Mouse (Mus musculus) forebrain, embryonic 16.5 days (tissue): ENCODE results near the gene 4930404H24Rik. TPM values are rescaled to one million over a fixed set of nuclear protein-coding genes. Genes with fewer than 3 reads are reported as not detected.

Source experiments
- ATAC-seq: fragments of 200-750 bp; cut with Nextera tagmentation; 2 replicates; pipeline ENCODE4 v1.8.0; 2017; ENCODE audit warnings: mild to moderate bottlenecking, moderate library complexity
- H3K27ac ChIP-seq: fragments of 300-500 bp; sonication (generic); 2 replicates; pipeline ENCODE4 v1.5.1; 2014; ENCODE audit warnings: low read length, control low read depth
- H3K27me3 ChIP-seq: fragments of 300-500 bp; sonication (generic); replicated peaks from 2 replicates; pipeline ENCODE4 v1.6.1; 2014; ENCODE audit warnings: low read length; ENCODE audit not compliant: control insufficient read depth, insufficient read depth
- H3K36me3 ChIP-seq: fragments of 300-500 bp; sonication (generic); 2 replicates; pipeline ENCODE4 v1.6.1; 2014; ENCODE audit not compliant: control insufficient read depth, insufficient read depth
- H3K4me1 ChIP-seq: fragments of 300-500 bp; sonication (generic); replicated peaks from 2 replicates; pipeline ENCODE4 v1.6.1; 2014; ENCODE audit warnings: low read length; ENCODE audit not compliant: control insufficient read depth, insufficient read depth
- H3K4me2 ChIP-seq: fragments of 300-500 bp; sonication (generic); 2 replicates; pipeline ENCODE4 v1.6.1; 2014; ENCODE audit warnings: mild to moderate bottlenecking, low read length, control low read depth
- H3K4me3 ChIP-seq: fragments of 300-500 bp; sonication (generic); replicated peaks from 2 replicates; pipeline ENCODE4 v1.5.1; 2014; ENCODE audit warnings: mild to moderate bottlenecking, low read length, control low read depth
- H3K9ac ChIP-seq: fragments of 300-500 bp; sonication (generic); replicated peaks from 2 replicates; pipeline ENCODE4 v1.6.1; 2014; ENCODE audit warnings: low read depth, low read length, control low read depth
- H3K9me3 ChIP-seq: fragments of 300-500 bp; sonication (generic); 2 replicates; pipeline ENCODE4 v1.6.1; 2016; ENCODE audit warnings: low read length; ENCODE audit not compliant: control insufficient read depth
- WGBS: fragments of 180-500 bp; shearing (Covaris S2); extraction: QIAGEN DNeasy Blood & Tissue Kit; methylation state at CpG from one replicate; pipeline ENCODE4 v1.1.7; 2014; 5-methylcytosine and 5-hydroxymethylcytosine counted together
- polyA plus RNA-seq: library from polyadenylated mRNA; unstranded; fragments of >200 nt; fragmentation: Nextera tagmentation; extraction: Ambion mirVana; gene quantifications from 2 replicates; pipeline ENCODE4 v1.2.1, GENCODE M21; 2015

4930404H24Rik gene
- polyA plus RNA-seq: not detected in 2 replicates

- Histone ChIP-seq H3K9me3 (no peaks in the 10 kb centered on the region), H3K9ac (peak within 1 kb of the TSS; percentile 87), H3K36me3 (no peaks in the 10 kb centered on the region), H3K4me2 (peak within 1 kb of the TSS; percentile 92), H3K4me1 (peaks cover 65% of the 10 kb centered on the region), H3K27ac (peak within 1 kb of the TSS; percentile 96), H3K4me3 (peak within 1 kb of the TSS; percentile 60), H3K27me3 (no peaks in the 10 kb centered on the region)
- under 1% methylated on average over 65 of the region's 83 CpGs for WGBS
- peak; percentile 80 for ATAC-seq
Measured at GRCm38 (mm10) chr2:153492573-153493392, at the start of gene 4930404H24Rik. Gene 4930404H24Rik (plus strand): TSS chr2:153492790.

DNA sequence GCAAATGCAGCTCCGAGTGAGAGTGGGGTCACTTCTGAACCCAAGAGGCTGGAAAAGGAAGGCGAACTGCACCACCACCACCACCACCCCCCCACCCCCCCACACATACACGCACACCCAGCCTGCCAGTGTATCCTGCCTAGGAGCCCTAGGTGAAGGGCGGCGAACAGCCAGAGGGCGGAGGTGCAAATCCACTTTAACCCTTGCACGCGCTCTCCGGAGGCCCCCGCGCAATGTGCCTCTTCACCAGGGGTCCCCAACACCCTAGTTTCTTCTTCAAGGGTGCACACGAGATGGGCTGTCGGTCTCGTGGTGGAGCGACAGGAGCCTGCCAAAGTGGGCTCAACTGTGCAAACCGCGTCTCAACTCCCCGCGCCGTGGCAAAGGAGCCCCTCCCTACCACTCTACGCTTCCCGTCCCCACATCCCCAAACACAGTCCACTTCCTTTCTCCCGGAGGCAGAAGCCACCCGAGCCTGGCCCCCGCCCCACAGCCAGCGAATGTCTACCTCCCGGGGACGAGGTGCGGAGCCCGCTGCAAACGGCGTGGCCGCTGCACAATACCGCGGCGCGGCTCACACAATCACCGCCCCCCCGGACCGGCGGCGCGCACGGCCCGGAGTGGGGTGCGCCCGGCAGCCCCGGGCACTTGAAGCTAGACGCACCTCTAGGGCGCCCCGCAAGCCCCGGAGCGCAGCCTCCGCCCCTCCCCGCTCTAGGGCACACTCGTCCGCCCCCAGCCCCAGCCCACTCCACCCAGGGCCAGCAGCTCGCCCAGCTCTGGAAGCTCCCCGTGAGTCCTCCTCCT, 49.0 kb upstream of the 4930404H24Rik start:
- Histone ChIP-seq H3K9me3 (no peaks in the 10 kb centered on the region), H3K36me3 (no peaks in the 10 kb centered on the region), H3K4me2 (peak overlapping the region; percentile 98), H3K9ac (peak overlapping the region; percentile 95), H3K27ac (peak overlapping the region; percentile 99), H3K27me3 (no peaks in the 10 kb centered on the region), H3K4me1 (peaks cover 46% of the 10 kb centered on the region), H3K4me3 (peak overlapping the region; percentile 99)
- WGBS: 1% methylated on average over 57 of the region's 59 CpGs
- peak; percentile 54 for ATAC-seq

DNA sequence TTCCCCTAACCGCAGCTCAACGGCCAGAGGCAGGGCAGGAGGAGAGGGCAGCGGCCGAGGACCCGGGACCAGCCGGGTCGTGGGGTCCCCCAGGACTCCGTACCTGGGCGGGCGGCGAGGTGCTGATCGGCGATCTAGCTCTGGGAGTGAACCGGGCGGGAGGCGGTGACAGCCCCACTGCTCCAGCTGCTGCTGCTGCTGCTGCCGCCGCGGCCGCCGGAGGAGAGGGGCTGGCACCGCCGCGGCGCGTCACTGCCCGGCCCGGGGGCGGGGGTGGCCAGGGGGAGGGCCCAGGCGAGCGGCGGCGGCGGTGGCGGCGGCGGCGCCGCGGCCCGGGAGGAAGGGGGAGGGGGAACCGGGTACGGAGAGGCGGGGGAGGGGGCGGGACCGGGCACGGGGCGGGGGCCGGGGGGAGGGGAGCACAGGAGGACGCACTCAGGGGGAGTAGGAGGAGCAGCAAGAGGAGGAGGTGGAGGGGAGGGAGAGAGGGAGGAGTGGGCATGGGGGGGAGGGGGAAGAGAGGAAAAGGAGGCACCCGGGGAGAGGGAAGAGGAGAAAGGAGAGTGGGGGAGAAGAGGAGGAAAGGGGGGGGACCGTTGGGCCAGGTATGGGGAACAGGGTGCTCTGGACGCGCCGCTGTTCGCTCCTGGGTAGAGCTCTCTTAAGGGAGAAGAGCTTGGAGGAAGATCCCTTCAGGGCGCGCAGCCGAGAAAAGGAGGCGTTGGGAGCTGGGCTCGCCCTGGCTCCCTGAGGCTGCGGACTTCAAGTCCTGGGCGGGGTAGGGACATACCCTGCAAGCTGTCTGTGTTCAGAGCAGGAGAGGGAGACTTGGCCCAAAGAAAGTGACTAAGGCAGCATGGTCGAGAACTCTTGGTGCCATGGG, 48.1 kb upstream of the 4930404H24Rik start:
- Histone ChIP-seq H3K36me3 (no peaks in the 10 kb centered on the region), H3K4me3 (peak overlapping the region; percentile 99), H3K9me3 (no peaks in the 10 kb centered on the region), H3K27me3 (no peaks in the 10 kb centered on the region), H3K9ac (peak overlapping the region; percentile 95), H3K4me1 (peaks cover 43% of the 10 kb centered on the region), H3K27ac (peak overlapping the region; percentile 99), H3K4me2 (peak overlapping the region; percentile 98)
- WGBS: under 1% methylated on average over 33 of the region's 64 CpGs
- ATAC-seq: peak; percentile 64

GRCm38 (mm10) chr2:153445137-153446016, 47.2 kb upstream of the 4930404H24Rik start:
- peak; percentile 53 for ATAC-seq
- H3K9ac ChIP-seq: peak overlapping the region; percentile 95

DNA sequence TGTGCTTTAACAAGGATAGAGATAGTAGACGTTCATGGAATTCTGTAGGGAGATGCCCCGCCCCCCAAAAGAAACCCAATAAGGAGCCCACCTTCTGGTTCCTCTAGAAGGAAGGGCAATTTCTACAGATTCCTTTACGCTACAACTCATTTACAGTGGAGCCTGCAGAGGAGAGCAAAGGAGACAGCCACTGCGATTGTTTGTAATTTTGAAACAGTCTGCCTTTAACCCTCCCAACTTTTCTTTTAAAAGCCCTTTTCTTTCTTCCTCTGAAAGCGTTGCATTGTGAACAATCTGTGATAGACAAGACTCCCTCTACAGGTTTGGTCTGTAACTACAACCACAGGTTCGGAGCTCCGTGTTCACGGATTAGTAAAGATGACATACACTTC, 46.6 kb upstream of the 4930404H24Rik start:
- H3K9ac ChIP-seq: peak overlapping the region; percentile 95
- peak overlapping the region; percentile 98 for H3K4me2 ChIP-seq
- peak overlapping the region; percentile 99 for H3K27ac ChIP-seq
- H3K36me3 ChIP-seq: no peaks in the 10 kb centered on the region
- H3K4me3 ChIP-seq: peak overlapping the region; percentile 99
- 0 out of 2 replicates have a peak, but pooled peaks have one; percentile 10 for ATAC-seq
- peaks cover 32% of the 10 kb centered on the region for H3K4me1 ChIP-seq
- whole genome bisulfite sequencing: 0% methylated on average over 8 of the region's 8 CpGs
- H3K27me3 ChIP-seq: no peaks in the 10 kb centered on the region
- no peaks in the 10 kb centered on the region for H3K9me3 ChIP-seq

More at GRCm38 (mm10) chr2:153445137-153446016, 47.2 kb upstream of the 4930404H24Rik start:
- peak overlapping the region; percentile 99 for H3K4me3 ChIP-seq
- H3K9me3 ChIP-seq: no peaks in the 10 kb centered on the region
- H3K4me2 ChIP-seq: peak overlapping the region; percentile 98
- no peaks in the 10 kb centered on the region for H3K27me3 ChIP-seq
- no peaks in the 10 kb centered on the region for H3K36me3 ChIP-seq
- H3K4me1 ChIP-seq: peaks cover 38% of the 10 kb centered on the region
- H3K27ac ChIP-seq: peak overlapping the region; percentile 99
- WGBS: under 1% methylated on average over 59 of the region's 59 CpGs

DNA sequence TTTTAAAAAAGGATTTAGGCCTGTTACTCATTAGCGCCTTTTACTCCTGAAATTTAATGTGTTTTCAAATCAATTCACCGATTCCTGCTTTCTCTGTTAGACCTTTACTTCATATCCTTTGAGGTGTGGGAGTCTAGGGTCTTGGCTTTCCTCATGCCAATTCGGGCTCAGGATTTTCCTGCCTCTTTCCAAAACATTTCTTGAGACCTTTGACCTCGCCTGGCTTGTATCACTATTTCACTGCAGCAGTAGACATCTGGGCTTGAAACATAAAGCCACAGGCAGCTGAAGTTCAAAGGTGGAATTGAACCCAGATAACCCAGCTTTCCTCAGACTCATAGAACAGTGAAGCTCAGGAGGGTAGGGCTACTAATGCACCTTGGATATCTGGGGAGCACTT, 46.1 kb upstream of the 4930404H24Rik start:
- Histone ChIP-seq H3K36me3 (no peaks in the 10 kb centered on the region), H3K4me3 (peak overlapping the region; percentile 99; the same call in 1 of the 2 replicates), H3K9me3 (no peaks in the 10 kb centered on the region), H3K4me2 (peak overlapping the region; percentile 98; the same call in 1 of the 2 replicates), H3K9ac (no peak overlapping the region), H3K4me1 (peaks cover 27% of the 10 kb centered on the region), H3K27ac (peak overlapping the region; percentile 99), H3K27me3 (no peaks in the 10 kb centered on the region)
- ATAC-seq: no peak
- 23% methylated on average over 4 of the region's 4 CpGs for WGBS

DNA sequence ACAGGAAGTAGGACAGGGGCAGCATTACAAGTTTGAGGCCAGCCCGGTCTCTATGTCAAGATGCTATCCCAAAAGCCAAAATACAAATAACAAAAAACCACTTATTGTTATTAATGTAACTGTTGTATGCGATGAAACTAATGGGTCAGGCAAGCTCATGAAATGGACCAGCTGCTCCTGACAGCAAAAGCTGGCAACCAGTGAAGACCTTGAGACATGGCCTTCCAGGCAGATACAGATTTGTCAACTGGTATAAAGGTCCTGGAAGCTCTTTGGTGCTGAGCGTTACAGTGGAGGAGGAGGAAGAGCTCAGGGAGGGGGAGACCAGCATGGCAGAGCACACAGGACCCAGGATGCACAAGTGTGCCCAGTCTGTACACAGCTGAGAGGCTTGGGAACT, 44.9 kb upstream of the 4930404H24Rik start:
- Histone ChIP-seq H3K27ac (no peak overlapping the region), H3K4me3 (no peak overlapping the region), H3K36me3 (no peaks in the 10 kb centered on the region), H3K4me2 (no peak overlapping the region), H3K4me1 (peaks cover 15% of the 10 kb centered on the region), H3K27me3 (no peaks in the 10 kb centered on the region), H3K9ac (no peak overlapping the region), H3K9me3 (no peaks in the 10 kb centered on the region)
- 89% methylated on average over 3 of the region's 3 CpGs for WGBS
- no peak for ATAC-seq

- Histone ChIP-seq H3K4me1 (peaks cover 7% of the 10 kb centered on the region), H3K4me3 (no peak overlapping the region), H3K36me3 (no peaks in the 10 kb centered on the region), H3K4me2 (no peak overlapping the region), H3K9ac (no peak overlapping the region), H3K9me3 (no peaks in the 10 kb centered on the region), H3K27ac (no peak overlapping the region), H3K27me3 (no peaks in the 10 kb centered on the region)
- ATAC-seq: no peak
- WGBS: 88% methylated on average over 6 of the region's 6 CpGs
Measured at GRCm38 (mm10) chr2:153448519-153448918, 44.1 kb upstream of the 4930404H24Rik start.
